Mouse (Mus musculus) frontal cortex, adult (tissue): ENCODE data around the gene Iqgap1.
"Not testable (repeated sequence)": the region's sequence is repeated elsewhere in the genome, so short reads cannot be mapped to it uniquely, and the experiment has no call there.

Source experiments
- ATAC-seq: cut with Nextera tagmentation; 2 replicates; pipeline ENCODE4 v1.9.2; 2017; ENCODE audit warnings: mild to moderate bottlenecking, moderate library complexity, mixed read lengths; ENCODE audit not compliant: low TSS enrichment

The Iqgap1 gene

GRCm38 (mm10) chr7:80773834-80774614 lies 51.8 kb downstream of the Iqgap1 start:
- ATAC-seq = peak; percentile 61; the same call in 1 of the 2 replicates

GRCm38 (mm10) chr7:80770466-80770865 lies 55.3 kb downstream of the Iqgap1 start:
- ATAC-seq = no peak

- peak; percentile 97 for ATAC-seq
These were observed 58.9 kb downstream of the Iqgap1 start for GRCm38 (mm10) chr7:80766861-80767312.

GRCm38 (mm10) chr7:80766072-80766471 lies 59.7 kb downstream of the Iqgap1 start:
- peak; percentile 70; the same call in 1 of the 2 replicates for ATAC-seq

- no peak for ATAC-seq
These were observed 61.8 kb downstream of the Iqgap1 start for GRCm38 (mm10) chr7:80763864-80764437.

- ATAC-seq = no peak
These were observed 63.5 kb downstream of the Iqgap1 start for GRCm38 (mm10) chr7:80762297-80762696.

- ATAC-seq = no peak
These were observed 71.7 kb downstream of the Iqgap1 start for GRCm38 (mm10) chr7:80754086-80754485.

GRCm38 (mm10) chr7:80753613-80754012 lies 72.2 kb downstream of the Iqgap1 start:
- no peak for ATAC-seq

GRCm38 (mm10) chr7:80749624-80750023 lies 76.2 kb downstream of the Iqgap1 start:
- ATAC-seq = peak; percentile 23; the same call in 1 of the 2 replicates

GRCm38 (mm10) chr7:80749109-80749508 lies 76.7 kb downstream of the Iqgap1 start:
- ATAC-seq = not testable (repeated sequence)

GRCm38 (mm10) chr7:80747371-80747770 lies 78.4 kb downstream of the Iqgap1 start:
- ATAC-seq = peak; percentile 54; the same call in 1 of the 2 replicates

GRCm38 (mm10) chr7:80746166-80746761 lies 79.5 kb downstream of the Iqgap1 start:
- no peak for ATAC-seq

GRCm38 (mm10) chr7:80745746-80746145 lies 80.0 kb downstream of the Iqgap1 start:
- ATAC-seq = no peak

GRCm38 (mm10) chr7:80745250-80745649 lies 80.5 kb downstream of the Iqgap1 start:
- no peak for ATAC-seq

GRCm38 (mm10) chr7:80743920-80744630 lies 81.7 kb downstream of the Iqgap1 start:
- no peak for ATAC-seq

GRCm38 (mm10) chr7:80742671-80743070 lies 83.1 kb downstream of the Iqgap1 start:
- ATAC-seq = no peak

GRCm38 (mm10) chr7:80740954-80741353 lies 84.8 kb downstream of the Iqgap1 start:
- ATAC-seq = peak; percentile 74; the same call in 1 of the 2 replicates

- ATAC-seq = no peak
These were observed 89.6 kb downstream of the Iqgap1 start for GRCm38 (mm10) chr7:80736199-80736598.

GRCm38 (mm10) chr7:80732986-80733385 lies 92.8 kb downstream of the Iqgap1 start:
- ATAC-seq = no peak

GRCm38 (mm10) chr7:80729662-80730061 lies 96.1 kb downstream of the Iqgap1 start:
- peak; percentile 82 for ATAC-seq

GRCm38 (mm10) chr7:80721041-80721440 lies 104.7 kb downstream of the Iqgap1 start:
- peak; percentile 80 for ATAC-seq

GRCm38 (mm10) chr7:80719582-80719981 lies 106.2 kb downstream of the Iqgap1 start:
- no peak for ATAC-seq
